Mouse (Mus musculus): Measurements from ENCODE around the gene Cdc6.
"Not testable (repeated sequence)": the region's sequence is repeated elsewhere in the genome, so short reads cannot be mapped to it uniquely, and the experiment has no call there.

Cdc6 gene

DNA sequence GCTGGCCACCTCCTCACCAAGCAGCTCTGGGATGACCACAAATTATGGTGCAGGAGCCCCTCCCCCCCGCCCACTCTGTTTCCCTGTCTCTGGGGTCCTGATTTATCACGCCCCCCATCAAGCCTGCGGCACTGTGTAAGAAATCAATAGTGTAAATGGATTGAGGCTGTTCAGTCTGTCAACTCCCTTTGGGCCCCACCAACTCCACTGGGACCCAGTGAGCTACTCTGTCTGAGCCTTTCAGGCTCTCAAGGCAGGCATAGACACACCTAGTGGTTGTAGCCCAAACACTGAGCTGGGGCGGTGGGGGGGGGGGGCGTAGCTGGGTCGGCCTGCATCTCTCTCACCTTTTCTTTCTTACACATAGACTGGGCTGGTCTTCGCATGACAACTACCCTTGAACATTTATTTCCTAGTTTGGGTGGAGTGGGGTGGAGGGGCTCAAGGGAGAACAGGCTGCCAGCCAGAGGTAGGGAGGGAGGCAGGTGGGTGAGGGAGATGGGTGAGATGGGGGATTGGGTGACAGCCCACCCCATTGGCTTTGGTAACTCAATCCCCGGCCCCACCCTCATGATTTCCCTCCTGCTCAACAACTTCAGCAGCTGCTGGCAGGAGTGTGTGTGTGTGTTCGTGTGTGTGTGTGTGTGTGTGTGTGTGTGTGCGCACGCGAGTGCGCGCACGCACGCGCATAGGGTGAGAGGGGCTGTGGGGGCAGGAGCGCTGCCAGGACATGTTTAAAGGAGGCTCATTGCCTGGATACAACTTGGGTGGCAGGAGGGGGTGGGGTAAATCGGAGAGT lies 24.9 kb downstream of the Cdc6 start:
- DNase-seq = peak; percentile 36

DNA sequence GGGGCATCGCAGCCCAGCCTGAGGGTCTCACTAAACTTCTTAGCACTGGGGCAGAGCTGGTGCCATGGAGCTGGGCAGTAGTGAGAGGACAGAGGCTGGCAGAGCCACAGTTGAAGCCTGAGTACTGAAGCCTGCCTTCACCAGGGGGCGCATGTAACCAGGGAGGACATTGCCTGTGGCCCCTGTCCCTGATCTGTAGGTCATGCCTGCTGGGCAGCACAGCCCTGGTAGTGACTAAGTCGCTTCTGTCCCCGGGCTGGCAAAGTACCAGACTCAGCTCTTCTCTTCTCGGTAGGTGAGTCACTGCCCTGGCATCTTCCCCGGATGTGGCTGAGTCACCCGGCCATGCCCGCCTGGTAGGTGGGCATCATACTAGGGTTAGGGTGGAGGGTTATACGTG lies 25.6 kb downstream of the Cdc6 start:
- DNase-seq = peak; percentile 77

DNA sequence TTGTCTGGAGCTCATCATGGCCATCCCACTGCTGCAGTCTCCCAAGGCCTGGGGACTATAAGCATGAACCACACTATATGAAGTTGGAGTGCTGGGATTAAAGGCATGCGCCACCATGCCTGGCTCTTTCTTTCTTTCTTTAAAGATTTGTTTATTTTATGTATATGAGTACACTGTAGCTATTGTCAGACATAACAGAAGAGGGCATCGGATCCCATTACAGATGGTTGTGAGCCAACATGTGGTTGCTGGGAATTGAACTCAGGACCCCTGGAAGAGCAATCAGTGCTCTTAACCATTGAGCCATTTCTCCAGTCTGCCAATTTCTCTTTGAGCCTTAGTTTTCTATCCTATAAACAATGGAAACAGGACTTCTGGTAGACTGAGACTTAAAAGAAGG lies 26.2 kb downstream of the Cdc6 start:
- not testable (repeated sequence) for DNase-seq

DNA sequence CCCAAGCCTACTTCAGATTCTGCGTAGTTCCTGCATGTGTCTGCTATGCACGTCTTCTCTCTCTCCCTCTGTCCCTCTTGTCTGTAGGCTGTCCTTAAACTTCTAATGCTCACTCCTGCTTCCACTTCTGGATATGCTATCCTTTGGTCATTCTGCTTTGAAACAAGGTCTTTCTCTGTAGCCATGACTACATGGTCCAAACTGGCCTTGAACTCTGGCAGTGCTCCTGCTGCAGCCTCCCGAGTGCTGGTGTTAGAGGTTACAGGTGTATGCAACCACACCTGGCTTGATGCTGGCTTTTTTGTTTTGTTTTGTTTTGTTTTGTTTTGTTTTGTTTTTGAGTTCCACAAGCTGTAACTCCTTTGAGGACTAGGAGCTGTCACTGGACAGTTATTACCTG lies 26.8 kb downstream of the Cdc6 start:
- no peak for DNase-seq

DNA sequence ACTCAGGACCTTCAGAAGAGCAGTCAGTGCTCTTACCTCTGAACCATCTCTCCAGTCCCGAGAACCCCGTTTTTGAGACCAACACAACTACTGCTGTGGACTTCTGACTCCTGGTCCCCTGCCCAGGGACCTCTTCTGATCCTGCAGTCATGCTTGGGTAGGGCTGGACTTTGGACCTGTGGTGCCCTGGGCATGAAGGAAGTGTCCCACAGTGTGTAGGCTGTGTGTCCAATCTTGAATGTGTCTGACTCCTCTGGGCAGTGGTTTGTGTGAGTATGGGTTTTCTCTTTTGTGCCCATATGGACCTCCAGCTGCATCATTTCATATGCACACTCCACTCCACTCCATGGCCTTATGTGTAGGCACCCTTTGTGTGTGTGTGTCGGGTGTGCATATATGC lies 27.5 kb downstream of the Cdc6 start:
- no peak for DNase-seq

DNA sequence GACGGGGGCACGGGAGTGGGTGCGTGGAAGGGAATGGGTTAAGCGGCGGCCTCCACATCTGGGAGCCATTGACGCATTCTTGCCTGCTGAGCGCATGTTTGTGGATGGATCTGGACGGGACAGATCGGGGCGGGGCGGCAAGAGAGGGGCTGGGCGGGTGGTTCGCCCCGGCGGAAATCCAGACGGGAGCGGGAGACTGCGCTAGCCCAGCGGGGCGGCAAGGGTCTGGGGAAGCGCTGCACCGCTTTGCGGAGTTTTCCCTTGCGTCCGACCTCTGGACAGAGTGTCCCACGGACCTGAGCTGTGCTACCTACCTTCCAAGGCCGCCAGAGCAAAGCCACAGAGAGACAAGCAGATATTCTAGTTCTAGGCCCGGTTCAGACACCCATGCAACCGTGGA lies 28.6 kb downstream of the Cdc6 start:
- DNase-seq = no peak

DNA sequence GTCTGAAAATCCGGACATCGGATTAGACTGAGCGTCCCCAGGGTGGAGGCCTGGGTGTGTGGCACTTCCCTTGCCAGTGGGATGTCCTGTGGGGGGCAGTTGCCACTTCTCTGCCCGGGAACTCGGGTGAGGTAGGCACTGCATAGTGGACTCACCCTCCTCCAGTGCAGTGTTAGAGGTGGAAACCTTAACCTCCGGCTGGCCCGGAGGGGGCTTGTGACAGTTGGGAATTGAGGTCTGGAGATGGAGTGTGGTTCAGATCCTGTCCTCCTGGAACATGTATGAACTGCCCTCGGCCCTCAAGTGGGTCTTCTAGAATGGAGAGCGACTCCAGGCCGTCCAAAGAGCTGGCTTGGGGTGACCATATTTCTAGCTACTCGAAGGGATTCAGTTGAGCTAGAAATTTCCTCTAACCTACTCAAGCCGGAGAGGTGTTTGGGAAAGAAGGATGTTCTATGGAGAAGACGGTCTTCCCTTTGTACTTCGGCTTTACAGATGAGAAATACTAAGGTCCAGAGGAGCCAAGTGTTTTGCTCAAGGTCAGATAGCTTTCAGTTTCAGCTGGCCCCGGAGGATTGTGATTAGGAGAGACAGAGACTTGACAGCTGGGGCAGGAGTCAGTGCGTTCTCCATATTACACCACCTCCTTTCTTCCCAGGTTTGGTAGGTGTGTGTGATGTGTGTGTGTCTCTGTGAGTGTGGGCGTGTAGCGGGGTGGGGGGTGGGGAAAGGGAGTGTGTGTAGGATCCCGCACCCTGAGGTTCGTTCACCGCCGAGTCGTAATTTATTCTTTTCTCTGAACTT lies 29.2 kb downstream of the Cdc6 start:
- peak; percentile 27 for DNase-seq

DNA sequence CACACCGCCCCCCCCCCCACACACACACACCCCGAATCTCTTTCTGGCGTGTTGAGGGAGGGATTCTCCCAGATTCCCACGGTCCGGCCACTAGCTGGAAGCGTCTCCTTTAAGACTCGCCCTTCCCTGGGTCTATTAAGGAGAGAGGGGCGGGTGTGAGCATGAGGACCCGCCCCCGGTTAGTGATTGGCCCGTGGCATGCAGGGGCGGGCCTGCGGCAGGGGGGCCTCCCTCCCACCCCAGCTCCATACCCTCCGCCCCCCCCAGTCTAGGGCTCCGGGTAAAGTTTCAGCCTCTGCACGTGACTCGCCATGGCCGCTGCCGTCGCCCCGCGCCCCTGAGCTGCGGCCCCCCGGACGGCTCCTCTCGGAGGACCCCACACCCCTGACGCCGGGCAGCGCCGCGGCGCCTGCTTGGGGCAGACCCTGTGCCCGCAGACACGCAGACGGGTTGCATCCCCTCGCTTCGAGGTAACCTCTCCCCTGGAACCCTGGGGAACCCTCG lies 29.9 kb downstream of the Cdc6 start:
- DNase-seq = peak; percentile 92

DNA sequence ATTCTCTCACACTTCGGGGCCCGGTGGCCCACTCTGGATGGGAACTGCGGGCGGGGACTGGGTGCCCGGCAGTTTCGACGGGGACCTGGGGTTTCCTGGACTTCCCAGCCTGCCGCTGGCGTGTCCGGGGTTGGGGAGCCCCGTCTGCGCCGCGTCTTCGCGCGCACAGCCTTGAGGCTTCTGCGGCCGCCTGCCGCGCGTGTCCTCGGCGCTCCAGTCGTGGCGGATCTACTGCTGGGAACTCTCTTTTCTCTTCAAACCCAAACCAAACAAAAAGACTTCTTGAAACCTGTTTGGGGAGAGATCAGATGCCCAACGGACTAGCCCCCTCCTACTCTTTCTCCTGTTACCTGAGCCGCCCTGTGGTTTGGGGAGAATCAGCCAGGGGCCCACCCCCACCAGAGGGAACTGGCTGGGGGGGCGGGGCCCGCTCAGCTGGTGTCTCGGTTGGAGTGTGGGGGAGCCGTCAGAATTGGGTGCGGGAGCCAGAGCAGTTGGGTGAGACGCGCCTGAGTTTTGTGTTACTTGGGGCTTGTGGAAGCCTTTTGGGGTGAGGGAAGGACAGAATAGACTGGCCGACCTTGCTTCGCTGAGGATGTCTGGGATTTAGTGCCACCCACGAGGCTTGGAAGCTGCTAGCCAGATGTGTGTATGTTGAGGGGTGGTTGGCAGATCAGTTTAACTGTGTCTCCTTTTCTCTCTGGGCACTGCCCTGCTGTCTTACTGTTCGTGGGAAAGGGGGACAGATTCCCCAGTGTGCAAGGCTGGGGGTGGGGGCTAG lies 30.5 kb downstream of the Cdc6 start:
- peak; percentile 84 for DNase-seq

DNA sequence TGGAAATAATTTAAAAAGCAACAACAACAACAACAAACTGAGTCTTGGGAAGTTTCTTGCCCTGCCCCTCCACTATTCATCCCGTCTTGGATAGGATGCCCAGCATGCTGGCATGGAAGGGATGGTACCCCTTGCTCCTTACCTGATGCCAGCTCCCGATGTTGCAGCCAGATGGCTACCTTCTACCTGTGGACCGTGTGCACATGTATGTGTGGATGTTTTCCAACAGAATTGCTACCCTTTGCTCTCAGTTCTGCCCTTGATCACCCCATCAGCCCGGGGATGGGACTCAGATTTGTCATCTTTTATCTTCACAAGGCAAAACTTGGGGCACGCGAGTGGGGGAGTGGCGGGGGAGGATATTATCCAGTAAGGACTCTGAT lies 31.1 kb downstream of the Cdc6 start:
- DNase-seq = no peak

DNA sequence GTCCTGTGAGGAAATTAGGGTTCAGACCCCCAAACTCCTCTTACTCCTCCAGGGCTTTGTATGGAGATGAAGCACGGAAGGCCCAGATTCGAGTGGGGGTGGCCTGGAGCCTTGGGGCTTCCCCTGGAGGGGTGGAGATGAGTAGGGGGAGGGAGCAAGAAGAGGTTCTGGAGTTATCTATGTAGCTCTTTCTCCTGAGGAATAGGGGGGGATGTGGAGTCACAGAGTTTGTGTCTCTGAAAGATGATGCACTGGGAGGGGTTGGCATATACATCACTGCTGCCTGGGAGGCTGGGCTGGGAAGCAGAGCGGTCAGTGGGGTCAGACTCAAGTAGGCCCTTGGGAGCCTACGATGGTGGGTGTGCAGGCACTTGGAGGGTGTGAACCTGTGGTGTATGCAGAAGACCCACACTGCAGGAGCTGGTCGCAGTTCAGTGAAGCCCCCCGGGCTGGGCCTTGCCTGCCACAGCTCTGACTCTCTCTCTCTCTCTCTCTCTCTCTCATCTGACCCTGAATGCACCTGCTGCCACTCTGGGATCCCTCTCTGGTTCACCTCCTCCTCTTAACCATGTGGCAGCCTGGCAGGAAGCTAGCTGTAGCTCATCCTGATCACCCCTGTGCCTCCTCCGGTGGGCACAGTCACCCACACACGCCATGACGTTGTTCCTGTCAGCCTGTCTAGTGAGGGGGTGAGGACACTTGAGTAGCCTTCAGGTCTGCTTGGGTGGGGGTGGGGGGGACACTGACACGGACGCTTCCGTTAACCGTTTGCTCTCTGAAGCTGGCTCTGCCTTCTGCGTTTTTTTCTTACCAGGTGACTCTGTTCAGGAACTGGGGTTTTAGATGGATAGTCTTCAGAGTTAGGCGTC lies 31.7 kb downstream of the Cdc6 start:
- DNase-seq = peak; percentile 79

DNA sequence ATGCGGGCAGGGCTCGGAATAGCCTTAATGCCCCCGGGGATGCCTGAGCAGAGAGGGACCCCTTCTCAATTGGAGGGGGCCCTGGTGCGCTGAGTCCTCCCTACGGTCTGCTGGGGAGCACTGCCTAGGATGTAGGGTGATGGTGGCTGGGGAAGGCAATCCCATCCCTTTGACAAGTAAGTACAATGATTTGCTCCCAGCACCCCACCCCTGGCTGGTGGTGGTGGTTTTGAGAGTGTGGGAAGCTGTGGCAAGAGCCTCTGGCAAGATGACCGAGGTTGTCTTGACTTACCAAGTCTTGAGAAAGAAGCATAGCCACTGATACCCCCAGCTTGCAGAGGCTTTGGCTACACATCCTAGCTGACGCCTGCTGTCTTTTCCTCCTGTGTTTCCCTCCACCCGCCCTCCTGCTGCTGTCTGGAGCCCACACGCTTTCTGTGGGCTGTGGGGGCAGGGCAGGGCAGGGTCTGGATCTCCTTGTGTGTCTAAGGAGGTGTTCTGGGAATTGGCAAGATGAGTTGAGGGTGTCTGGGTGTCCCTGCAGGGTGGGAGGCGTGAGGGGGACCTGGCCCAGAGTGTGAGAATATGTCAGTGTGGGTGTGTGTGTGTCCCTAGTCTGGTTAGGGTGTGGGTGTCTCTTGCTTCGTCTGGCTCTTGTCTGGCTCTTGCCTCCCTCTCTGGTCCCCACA lies 32.5 kb downstream of the Cdc6 start:
- DNase-seq = peak; percentile 46

DNA sequence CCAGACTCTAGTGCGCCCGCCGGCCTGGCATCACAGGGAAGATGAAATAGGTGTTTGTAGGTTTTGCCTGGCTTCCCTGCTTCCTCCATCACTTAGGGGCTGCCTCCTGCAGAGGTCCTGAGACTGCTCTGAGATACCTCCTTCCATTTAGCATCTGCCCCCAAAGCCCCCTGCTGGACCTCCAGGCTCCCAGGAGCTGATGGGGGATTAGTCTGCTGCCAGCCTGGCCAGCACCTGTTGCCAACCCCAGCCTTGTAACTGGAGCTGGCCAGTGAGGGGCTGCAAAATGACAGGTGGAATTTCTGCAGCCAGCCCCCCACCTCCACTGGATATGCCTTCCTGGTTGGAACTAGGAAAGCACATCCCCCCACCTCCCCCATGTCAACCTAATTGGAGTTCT lies 33.2 kb downstream of the Cdc6 start:
- peak; percentile 39 for DNase-seq

DNA sequence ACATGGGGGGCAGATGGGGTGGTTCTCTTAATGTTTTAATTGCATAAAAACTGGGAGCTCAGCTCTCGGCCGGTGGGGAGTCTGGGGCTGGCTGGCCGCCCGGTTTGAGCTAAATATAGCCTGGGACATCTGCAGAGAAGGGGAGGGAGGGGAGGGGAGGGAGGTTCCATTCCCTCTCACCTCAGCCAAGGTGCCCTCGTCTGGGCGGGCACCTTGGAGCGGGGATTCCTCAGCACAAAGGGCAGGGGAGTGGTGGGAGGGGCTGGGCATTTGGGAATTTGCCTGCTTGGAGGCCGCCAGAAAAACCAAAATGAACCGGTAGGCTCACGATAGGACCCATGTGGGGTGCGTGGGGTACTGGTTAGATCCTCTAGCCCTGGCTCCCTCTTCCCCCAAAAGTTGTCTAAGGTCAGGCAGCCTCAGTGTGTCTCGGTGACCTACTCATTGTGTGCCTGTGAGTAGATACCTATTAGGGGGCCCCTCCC lies 33.8 kb downstream of the Cdc6 start:
- no peak for DNase-seq

DNA sequence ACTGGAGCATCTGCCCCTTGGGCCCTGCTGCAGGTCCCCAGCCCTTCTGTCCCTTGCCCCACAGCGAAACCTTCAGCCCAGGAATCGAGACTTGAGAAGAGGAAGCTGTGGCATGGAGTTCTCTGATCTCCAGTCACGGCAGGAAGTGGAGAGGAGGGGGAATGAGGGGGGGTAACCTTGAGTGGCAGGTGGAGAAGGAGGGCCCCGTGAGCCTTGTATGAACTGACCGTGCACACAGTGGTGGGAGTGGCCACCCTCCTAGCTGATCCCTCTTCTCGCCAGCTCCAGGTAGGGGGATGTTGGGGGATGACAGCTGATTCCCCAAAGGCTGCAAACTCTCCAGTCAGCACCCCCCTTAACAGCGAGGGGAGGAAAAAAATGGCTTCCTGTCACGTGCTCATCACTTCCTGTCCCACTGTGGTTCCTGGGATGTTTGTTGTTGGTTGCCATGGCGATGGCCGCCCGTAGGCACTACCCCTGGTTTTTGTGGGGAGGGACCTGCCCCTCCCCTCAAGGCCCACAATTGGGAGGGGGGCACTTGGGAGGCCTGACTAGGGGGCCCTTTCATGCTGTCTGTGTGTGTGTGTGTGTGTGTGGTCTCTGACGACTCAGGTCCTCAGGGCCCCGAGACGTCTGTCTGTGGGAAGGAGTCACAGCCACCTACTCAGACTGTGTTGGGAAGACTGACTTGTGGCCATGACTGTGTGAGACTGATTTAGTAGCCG lies 34.4 kb downstream of the Cdc6 start:
- peak; percentile 92 for DNase-seq

DNA sequence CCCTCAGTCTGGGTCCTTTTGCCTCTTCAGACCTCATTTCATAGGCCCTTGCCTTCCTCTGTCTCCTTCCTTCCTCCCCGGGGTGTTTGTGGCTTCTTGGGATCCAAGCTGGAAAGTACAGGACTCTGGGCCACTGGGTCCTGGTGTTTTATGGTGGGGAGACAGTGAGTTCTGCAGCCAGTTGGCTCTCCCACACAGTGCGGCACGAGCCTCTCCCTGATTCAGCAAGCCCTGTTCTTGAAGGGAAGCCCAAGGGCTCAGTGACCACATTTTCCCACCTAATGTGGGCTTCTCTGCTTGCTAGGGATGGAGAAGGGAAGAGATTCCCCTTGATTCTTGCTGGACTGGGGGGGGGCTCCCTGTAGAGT lies 34.9 kb downstream of the Cdc6 start:
- DNase-seq = no peak

DNA sequence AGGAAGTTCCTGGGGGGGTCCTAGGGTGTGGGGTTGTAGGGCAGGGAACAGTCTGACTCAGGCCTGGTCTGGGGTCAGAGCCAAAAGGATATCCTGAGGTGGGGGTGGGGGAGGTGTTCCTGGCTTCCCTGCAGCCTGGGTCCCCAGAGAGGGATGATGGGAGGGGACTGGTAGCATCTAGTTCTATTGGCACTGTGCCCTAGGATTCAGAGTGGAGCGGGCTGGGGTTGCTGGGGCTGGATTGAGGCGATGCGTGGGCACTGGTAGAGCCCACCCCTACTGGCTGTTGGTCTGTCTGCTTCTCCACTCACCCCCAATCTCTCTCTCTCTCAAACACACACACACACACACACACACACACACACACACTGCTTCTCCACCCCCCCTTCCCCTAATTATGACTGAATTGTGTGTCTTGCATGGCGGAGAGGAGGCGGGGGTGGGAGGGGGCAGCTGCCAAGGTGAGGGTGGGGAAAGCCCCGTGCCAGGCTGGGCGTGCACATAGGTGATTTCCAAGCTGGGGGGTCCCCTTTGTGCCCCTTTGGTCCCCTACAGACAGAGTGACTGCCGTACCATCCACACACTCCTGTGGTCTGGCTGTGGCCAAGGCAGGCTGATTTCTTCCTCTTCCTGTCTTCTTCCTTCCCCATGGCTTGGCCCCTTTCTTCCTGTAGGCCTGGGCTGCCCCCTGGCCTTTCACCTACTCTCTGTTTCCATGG lies 35.5 kb downstream of the Cdc6 start:
- peak; percentile 52 for DNase-seq

DNA sequence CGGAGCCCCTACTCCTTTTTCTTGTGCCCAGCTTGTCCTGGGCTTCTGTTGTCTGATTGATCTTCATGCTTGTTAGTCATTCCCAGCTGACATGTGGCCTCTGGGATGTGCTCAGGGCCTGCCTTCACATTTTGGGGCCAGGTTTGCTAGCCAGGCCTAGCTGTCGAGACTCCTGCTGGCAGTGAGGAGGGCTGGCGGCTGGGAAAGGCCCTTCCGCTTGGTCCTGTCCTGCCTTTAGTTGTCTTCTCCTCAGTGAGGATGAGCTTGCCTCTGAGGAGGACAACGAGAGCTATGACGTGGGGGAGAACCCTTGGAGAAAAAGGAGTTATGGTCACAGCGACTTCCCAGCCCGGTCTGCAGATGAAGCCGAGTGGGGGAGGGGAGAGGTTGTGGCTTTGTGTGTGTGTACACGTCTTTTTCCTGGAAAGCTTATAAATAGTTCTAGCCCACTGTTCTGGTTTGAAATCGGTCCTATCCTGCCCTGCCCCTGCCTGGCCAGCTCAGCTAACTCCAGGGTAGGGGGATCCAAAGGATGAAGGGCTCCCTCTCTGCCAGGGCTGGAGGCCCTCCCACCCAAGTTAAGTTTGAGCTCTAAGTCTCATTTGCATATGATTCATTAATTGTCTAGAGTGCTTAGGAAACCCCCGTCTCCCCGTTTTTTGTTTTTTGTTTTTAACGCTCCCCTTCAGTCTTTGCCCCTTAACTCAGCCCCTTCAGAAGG lies 36.3 kb downstream of the Cdc6 start:
- peak; percentile 56 for DNase-seq

DNA sequence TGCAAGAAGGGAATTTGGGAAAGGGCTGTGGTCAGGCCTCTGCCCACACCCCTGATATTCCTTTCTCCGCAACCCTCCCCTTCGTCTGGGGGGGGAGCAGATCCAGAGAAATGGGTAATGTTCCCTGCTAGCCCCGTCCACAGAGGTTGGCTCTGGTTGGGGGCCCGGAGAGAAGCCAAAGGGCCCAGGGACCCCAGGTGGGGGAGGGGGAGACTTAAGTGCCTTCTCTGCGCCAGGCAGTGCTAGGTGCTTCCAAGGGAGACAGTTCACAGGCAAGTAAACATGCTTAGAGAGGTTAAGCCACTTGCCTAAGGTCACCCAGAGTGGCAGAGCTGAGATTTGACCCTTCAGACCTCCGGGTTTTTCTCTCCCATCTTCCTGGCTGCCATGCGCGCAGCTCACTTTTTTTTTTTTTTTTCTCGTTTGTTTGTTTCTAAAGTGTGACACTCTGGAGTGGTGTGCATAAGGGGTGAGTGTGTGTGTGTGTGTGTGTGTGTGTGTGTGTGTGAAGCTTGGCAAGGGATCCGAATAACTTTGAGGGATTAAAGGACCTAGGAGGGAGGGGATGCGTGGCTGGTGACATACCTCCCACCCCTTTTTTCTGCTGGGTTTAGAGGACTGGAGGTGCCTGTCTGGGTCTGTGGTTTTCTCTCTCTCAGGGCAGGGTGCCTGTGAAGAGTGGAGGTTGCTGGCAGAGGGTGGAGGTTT lies 37.5 kb downstream of the Cdc6 start:
- DNase-seq = peak; percentile 74

Data from thymus, postnatal 14 days (tissue).